Mouse (Mus musculus) kidney, adult 9 months (tissue): ENCODE measurements around the gene AC134908.4.
A peak's percentile ranks its signal among the peaks of the same experiment; 100 is the strongest.

Experiments used
- DNase-seq: peaks from one replicate; pipeline ENCODE4 v3.0.0; 2022

The AC134908.4 gene

DNA sequence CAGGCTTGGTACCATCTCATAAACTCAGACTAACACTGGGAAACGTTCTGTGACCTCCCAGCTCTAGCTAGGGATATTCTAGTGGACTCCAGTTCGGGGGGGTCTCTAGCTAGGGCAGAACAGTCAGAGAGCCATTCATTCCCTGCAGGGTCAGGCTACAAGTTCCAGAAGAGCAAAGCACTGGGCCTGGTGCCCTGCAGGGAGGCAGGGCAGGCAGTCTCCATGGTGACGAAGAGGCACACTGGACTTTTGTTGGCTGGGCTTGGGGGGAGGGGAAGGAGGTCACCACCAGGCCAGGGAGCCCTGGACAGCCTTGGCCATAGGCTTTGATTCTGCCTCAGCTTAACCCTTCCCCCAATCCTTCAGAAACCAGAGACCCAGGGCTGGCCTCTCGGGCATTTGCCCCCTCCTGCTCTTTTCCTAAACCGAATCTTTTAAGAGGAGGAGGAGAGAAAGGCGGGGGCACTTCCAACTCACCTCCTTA, at the start of gene AC134908.4:
Gene AC134908.4, minus strand, starts transcription at position 51 of the 484 bp plus-strand sequence.
- peak; percentile 79 for DNase-seq

GRCm38 (mm10) chr17:25844396-25844901, 49.0 kb upstream of the AC134908.4 start, which contains the start of gene Rhot2:
TSS of gene Rhot2 (minus strand) at chr17:25844851.
- DNase-seq: peak; percentile 97

DNA sequence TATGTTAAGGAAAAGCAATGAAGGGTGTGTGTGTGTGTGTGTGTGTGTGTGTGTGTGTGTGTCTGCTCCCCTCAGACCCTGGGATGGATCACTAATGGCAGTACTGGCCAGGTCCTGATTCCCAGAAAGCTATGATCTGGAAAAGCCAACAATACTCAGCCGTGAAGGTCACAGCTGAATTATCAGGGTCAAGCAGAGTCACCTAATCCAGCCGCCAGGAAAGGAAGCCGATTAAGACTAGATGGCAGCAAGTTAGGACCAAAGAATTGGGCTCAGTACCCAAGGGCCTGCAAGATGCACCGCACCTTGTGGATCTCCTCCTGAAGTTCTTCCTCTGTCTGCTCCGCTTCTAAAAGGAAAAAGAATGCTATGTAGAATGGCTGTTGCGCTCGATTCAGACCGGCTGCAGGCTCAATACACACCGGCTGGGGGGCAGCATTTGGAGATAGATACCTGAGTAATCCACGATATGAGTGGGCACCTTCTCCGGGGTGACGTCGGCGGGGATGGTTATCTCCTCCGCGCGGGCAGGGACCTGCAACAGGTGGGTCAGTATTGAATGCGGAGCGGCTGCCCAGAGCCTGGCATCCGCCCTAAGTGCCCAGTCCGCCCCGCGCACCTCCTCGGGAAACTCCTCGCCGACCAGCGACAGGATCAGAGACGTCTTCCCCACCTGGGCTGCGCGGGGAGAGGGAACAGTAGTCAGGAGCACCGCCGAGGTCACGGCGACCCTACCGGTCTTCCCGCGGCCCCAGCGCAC, 48.4 kb upstream of the AC134908.4 start:
- DNase-seq: peak; percentile 41

DNA sequence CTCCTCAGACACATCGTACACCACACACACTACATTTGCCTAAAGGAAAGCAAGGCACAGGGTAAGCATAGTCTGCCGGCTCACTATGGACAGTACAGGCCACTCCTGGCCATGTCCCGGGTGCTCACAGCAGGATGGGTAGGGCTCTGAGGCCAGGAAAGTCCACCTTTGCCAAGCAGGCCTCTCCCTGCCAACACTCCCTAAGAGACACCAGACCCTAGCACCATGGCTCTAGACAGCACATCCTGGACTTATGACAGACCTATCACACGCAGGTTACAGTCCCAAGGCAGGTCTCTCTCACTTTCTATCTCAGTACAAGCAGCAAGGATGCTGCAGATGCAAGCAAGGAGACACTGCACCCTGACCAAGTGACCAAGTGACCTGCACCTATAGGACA, 47.7 kb upstream of the AC134908.4 start:
- DNase-seq: no peak

DNA sequence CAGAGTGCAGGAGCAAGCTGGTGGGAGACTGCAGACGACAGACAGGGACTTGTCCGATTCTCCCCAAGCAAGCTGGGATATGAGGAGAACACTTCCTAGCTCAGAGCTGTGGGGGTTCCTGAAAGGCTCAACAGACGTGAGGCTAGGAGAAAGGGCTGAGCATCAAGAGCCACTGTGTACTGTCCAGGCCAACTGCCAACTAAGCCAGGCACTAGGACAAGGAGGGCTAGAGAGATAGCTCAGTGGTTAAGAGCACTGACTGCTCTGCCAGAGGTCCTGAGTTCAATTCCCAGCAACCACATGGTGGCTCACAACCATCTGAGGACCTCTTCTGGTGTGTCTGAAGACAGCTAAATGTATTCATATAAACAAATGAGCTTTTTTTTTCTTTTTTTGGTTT, 47.0 kb upstream of the AC134908.4 start:
- no peak for DNase-seq

DNA sequence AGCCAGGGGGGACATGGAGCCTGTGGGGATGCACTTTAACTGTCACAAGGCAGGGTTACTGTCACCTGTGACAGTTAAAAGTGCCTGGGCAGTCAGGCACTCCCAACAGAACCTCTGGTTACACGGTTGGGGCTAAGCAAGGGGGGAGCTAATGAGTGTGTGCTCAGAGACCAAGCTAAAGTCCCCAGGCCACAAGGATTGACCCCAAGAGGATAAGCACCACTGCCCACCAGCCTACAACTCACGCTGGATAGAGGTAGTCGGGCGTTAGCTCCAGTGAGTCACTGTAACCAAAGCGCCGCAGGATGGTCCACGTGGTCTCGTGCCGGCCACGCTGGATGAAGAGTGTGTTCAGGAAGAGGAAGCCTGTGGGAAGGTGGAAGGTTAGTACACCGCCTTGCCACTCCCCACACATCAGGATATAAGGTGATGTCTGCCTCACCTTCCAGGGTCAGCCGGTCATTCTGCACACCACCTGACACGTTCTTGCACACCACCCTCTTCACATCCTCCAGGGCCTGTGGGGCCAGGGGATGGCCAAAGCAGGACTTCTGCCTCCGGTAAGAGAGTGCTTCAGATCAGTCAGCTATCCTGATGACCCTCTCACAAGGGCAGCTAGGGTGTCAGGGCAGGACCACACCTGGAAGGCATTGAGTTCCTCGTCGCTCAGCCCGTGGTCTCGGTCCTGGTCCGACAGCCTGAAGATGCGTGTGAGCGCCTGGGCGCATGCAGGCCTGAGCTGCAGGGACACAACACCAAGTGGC, 45.8 kb upstream of the AC134908.4 start, which contains the start of gene Gm20683:
Gene Gm20683, minus strand, starts transcription at position 647 of the 764 bp plus-strand sequence.
- no peak for DNase-seq

- DNase-seq: no peak
These were observed 45.1 kb upstream of the AC134908.4 start for GRCm38 (mm10) chr17:25840519-25840918.

DNA sequence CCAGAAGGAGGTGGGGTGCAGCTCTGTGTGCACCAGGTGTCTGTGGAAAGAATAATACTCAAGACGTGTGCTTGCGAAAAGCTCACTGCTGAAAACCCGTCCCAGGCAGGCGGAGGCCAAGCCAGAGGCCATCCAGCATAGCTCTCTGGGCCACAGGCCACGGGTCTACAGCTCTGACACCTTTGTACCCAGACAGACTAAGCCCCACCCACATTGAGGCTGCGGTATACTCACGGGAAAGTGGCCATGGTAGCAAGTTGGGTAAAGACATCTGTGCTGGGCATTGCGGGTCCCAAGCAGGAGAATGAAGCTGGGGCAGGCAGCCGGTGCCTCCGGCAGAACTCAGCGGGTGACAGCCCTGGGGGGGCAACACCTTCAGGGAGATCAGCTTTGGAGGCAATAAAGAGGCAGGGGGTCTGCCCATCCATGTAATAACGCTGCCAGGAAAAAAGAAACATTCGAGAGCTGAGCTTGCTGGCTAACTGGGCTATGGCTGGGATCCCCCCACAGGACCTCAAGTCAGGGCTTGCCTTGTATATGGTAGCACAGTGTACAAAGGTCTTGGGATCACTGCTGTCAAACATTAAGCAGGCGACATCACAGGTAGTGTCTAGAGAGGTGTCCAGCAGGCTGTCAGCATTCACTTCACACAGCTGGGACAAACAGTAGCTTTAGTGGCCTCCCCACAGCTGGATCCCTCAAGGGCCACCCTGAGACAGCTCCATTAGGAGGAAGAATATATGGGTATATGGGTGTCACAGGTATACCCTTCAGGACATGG, 44.2 kb upstream of the AC134908.4 start:
- DNase-seq: peak; percentile 76

DNA sequence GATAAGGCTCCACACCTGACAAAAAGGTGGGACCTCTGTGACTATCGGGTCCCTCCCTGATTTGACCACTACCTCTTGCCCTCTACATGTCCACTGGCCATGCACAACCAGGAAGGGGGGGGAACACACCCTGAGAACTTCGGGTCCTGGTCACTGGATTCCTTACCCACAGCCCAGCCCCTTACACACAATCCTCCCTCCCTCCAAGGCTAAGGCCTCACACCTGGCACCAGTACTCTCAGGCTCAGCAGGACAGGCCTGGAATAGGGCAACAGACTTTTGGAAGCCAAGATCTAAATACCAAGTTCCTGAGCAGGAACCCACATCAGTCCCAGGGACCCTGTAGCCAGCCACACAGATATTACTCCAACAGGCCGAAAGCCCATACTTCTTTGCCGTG, 43.4 kb upstream of the AC134908.4 start:
- peak; percentile 16 for DNase-seq

- no peak for DNase-seq
These were observed 42.1 kb upstream of the AC134908.4 start for GRCm38 (mm10) chr17:25837533-25837932.

GRCm38 (mm10) chr17:25837076-25837410, 41.6 kb upstream of the AC134908.4 start, which contains the start of gene Rhbdl1:
TSS of gene Rhbdl1 (minus strand) at chr17:25837295.
- DNase-seq: peak; percentile 77

DNA sequence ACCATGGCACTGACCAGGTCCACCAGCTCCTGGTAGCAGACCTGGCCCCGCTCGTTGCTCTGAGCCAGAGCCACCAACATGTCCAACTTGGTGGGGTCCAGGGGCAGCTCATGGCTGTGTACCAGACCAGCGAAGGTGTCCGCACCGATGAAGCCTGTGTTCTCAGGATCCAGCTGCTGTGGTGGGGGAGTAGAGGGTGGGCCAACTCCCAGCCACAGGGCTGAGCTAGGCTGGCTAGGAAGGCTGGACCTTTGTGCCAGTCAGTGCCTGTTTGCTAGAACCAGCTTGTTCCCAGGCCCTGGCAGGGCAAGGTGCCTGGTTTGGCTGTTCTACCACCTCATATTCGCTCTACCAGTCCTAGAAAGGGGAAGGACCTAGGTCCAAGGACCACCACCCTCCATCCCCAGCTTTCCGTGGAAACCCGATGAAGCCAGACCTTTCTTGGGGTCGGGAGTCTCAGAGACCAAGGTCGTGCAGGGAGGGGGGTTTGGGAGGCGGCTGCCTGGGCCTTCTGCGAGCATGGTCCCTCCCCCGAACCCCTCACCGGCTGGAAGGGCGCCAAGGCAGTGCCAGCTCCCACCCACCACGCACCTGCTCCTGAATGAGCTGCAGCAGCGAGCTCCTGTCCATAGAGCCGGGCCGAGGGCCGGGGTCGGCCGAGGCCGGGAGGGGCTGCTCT, 41.1 kb upstream of the AC134908.4 start:
- DNase-seq: peak; percentile 64

GRCm38 (mm10) chr17:25835816-25836215, 40.4 kb upstream of the AC134908.4 start:
- peak; percentile 43 for DNase-seq

DNA sequence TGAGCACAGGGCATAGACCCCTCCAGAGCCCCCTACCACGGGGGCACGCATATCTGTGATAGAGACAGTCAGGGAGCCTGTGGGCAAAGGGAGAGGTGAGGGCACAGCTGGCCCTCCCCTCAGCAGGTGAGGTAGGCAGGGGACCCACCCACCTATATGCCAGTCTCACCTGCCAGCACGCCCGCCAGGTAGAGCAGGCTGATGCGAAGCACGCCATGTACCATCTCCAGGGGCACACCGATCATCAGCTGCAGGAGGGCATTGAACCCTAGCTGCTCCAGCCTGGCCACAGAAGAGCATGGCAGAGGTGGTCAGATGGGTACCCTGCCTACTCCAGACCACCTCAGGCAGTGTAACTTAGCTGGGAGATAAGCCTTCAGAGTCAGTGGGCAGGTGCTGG, 39.8 kb upstream of the AC134908.4 start:
- no peak for DNase-seq

DNA sequence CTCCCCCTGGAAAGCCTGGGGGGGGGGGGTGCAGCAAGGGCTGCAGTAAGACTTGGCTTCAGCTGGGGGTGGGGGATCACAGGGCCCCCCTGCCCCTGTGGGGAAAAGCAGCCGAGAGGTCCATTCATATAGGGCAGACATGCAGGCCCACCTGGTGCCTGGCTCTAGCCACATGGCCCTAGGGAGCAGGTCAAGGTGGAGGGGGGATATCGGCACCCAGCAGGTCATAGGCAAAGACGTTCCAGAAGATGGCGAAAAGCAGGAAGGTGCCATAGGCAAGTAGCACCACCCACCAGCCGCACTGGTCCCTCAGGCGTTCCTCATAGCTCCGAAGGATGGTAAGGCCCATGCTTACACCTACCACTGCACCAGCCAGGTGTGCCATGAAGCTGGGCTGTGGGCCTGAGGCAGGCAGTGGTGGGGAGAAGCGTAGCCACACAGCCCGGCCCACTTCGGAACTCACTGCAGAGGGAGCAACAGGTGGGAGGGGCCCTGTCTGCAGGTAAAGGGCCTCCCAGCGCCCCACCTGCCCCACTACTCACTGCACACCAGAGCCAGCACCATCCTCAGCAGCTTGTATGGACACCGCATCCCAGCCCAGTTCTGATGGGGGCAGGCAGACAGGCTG, 39.2 kb upstream of the AC134908.4 start:
- peak; percentile 42 for DNase-seq

GRCm38 (mm10) chr17:25833961-25834594, 38.6 kb upstream of the AC134908.4 start:
- peak; percentile 91 for DNase-seq

DNA sequence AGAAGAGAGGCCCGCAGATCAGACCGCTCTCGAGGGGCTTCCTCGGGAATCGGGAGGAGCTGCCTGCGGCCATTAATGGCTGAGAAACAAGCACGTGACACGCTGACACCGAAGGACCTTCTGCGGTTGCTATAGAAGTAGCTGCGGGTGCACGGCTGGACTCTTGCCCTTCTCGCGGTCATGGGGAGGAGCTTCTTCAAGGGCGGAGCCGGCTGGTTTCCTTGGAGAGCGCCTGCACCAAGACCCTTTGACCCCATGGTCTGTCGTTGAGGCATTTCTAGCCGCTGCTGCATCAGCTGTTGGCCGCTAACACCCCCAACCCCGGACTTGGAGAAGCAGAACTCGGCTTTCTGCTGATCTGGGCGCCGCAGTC, 37.8 kb upstream of the AC134908.4 start, which contains the start of gene Stub1:
Gene Stub1, minus strand, starts transcription at position 114 of the 373 bp plus-strand sequence.
- DNase-seq: peak; percentile 99

DNA sequence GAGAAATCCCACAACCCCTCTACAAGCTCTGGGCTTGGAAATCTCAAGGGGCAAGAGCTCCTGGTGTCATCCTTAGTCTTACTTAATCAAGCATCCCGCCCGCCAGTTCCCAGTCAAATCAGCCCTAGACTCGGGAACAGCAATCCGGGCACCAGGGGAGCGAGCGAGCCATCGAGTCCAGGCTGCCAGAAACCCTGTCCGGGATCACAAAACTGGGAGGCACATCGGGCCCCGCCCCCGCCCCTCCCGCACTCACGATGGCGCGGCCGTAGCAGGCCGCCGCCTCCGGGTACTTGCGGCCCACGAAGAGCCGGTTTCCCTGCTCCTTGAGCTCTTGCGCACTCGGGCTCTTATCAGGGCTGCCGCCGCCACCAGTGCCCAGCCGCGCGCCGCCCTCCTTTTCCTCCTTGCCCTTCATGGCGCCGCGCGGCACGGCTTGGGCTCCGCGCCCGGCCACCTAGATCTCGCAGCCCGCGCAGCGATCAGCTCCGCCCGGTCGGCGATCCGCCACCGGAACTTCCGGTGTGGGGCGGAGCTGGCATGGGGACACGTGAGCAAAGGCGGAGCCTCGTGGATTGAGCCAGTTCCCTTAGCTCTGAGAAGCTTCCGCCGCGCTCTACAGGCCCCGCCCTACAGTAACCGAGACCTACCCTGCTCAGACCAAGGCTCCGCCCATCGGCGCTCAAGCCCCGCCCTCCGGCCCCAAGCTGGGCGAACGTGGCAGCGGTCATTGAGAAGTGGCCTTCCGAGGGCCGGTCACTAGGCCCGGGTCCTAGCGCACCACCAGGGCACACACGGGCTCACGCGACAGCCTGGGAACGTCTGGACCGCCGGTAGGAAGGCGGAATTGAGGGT, 37.2 kb upstream of the AC134908.4 start:
- DNase-seq: peak; percentile 100

- DNase-seq: peak; percentile 54
These were observed 36.2 kb upstream of the AC134908.4 start for GRCm38 (mm10) chr17:25831451-25832281.
